Mouse (Mus musculus) layer of hippocampus, postnatal 14 days (tissue): Measurements from ENCODE around the gene Bglap2. TPM values are rescaled to one million over a fixed set of nuclear protein-coding genes. Genes with fewer than 3 reads are reported as not detected.
"Not testable (repeated sequence)": the region's sequence is repeated elsewhere in the genome, so short reads cannot be mapped to it uniquely, and the experiment has no call there.

Source experiments
- DNase-seq, 2 experiments: peaks; one replicate each; pipeline ENCODE4 v3.0.0; 2021 to 2022; ENCODE audit warnings: low spot score in 2 of 2, mixed read lengths in 1 of 2
- total RNA-seq, 2 experiments: library from RNA; stranded (reverse); gene quantifications; 2 replicates each; pipeline ENCODE4 v1.2.3; 2021

The Bglap2 gene
- total RNA-seq, 2 experiments from 2014 or later, result not detected

GRCm38 (mm10) chr3:88393776-88394375 lies 15.4 kb upstream of the Bglap2 start:
- DNase-seq, result no peak

GRCm38 (mm10) chr3:88384364-88384763 lies 5.9 kb upstream of the Bglap2 start, which contains the start of gene Bglap:
Bglap (minus strand) TSS chr3:88384464.
- no peak for DNase-seq

GRCm38 (mm10) chr3:88382383-88382782 lies 3.9 kb upstream of the Bglap2 start:
- not testable (repeated sequence) for DNase-seq

- DNase-seq, result not testable (repeated sequence)
These were observed 3.2 kb upstream of the Bglap2 start for GRCm38 (mm10) chr3:88381389-88382315.

- not testable (repeated sequence) for DNase-seq
These were observed 1.9 kb downstream of the Bglap2 start for GRCm38 (mm10) chr3:88376644-88377043.

- DNase-seq, result not testable (repeated sequence)
These were observed 2.5 kb downstream of the Bglap2 start for GRCm38 (mm10) chr3:88375750-88376626.

- not testable (repeated sequence) for DNase-seq
These were observed 5.9 kb downstream of the Bglap2 start, which contains the start of gene Bglap3 for GRCm38 (mm10) chr3:88372643-88373042. Bglap3 (minus strand) TSS chr3:88372743.

GRCm38 (mm10) chr3:88368511-88368910 lies 10.0 kb downstream of the Bglap2 start:
- DNase-seq, result not testable (repeated sequence)

GRCm38 (mm10) chr3:88367517-88367916 lies 11.0 kb downstream of the Bglap2 start:
- not testable (repeated sequence) for DNase-seq

GRCm38 (mm10) chr3:88366830-88367428 lies 11.6 kb downstream of the Bglap2 start:
- DNase-seq, result peak in 1 of 2 experiments; percentile 43

- no peak for DNase-seq
These were observed 12.7 kb downstream of the Bglap2 start for GRCm38 (mm10) chr3:88365705-88366361.

GRCm38 (mm10) chr3:88364337-88364736 lies 14.2 kb downstream of the Bglap2 start, which contains the start of gene Paqr6:
Paqr6 (plus strand) TSS chr3:88364584.
- DNase-seq, result peak; percentile 36 to 42

GRCm38 (mm10) chr3:88363700-88364099 lies 14.8 kb downstream of the Bglap2 start:
- DNase-seq, result peak in 1 of 2 experiments; percentile 58

- peak; percentile 28 to 60 for DNase-seq
These were observed 16.7 kb downstream of the Bglap2 start for GRCm38 (mm10) chr3:88361612-88362313.

GRCm38 (mm10) chr3:88361096-88361495 lies 17.4 kb downstream of the Bglap2 start:
- DNase-seq, result no peak

- no peak for DNase-seq
These were observed 18.5 kb downstream of the Bglap2 start for GRCm38 (mm10) chr3:88359989-88360388.

GRCm38 (mm10) chr3:88359584-88359983 lies 18.9 kb downstream of the Bglap2 start:
- DNase-seq, result no peak

GRCm38 (mm10) chr3:88354396-88355165 lies 23.9 kb downstream of the Bglap2 start:
- DNase-seq, result no peak

GRCm38 (mm10) chr3:88352907-88353306 lies 25.6 kb downstream of the Bglap2 start:
- DNase-seq, result no peak
